Mouse (Mus musculus) gastrocnemius, postnatal 4 days (tissue): ENCODE results near the gene Azin2. TPM values are rescaled to one million over a fixed set of nuclear protein-coding genes. Genes with fewer than 3 reads are reported as not detected.

ENCODE experiments used
- total RNA-seq, 2 experiments: library from RNA; stranded (reverse); gene quantifications; 2 replicates each; pipeline ENCODE4 v1.2.3; 2021

The Azin2 gene
- total RNA-seq, 2 experiments from 2014 or later = 7.0 to 7.2 TPM

Other genes with a start within 250 kb of the Azin2 start
- gene A3galt2, start 207.1 kb downstream of the Azin2 start, total RNA-seq = under 1 TPM; 0.26 to 0.37 TPM
- gene Zfp362, start 156.4 kb downstream of the Azin2 start, total RNA-seq = 10 to 100 TPM; 24.7 to 29.8 TPM
- 1 to 10 TPM; 3.2 to 3.7 TPM for gene Trim62, start 78.9 kb downstream of the Azin2 start, total RNA-seq
- gene Ak2, start 29.5 kb upstream of the Azin2 start, total RNA-seq = 10 to 100 TPM; 58.2 to 67.2 TPM
- 10 to 100 TPM; 16.0 to 18.0 TPM for gene Rnf19b, start 95.8 kb upstream of the Azin2 start, total RNA-seq
- gene Tmem54, start 143.1 kb upstream of the Azin2 start, total RNA-seq = under 1 TPM in 1 of 2 experiments, not detected in 1; 0.73 TPM
- gene Hpca, start 159.6 kb upstream of the Azin2 start, total RNA-seq = 1 to 10 TPM in 1 of 2 experiments, under 1 TPM in 1; 0.52 to 1.1 TPM
- gene Fndc5, start 174.6 kb upstream of the Azin2 start, total RNA-seq = 10 to 100 TPM; 52.3 to 54.3 TPM
- gene S100pbp, start 227.3 kb upstream of the Azin2 start, total RNA-seq = 10 to 100 TPM; 20.4 to 21.7 TPM
- gene Yars, start 227.3 kb upstream of the Azin2 start, total RNA-seq = 10 to 100 TPM; 47.6 to 50.1 TPM